Mouse (Mus musculus) gastrocnemius, postnatal 25 days (tissue): ENCODE data around the gene Spata31d1a. TPM values are rescaled to one million over a fixed set of nuclear protein-coding genes. Genes with fewer than 3 reads are reported as not detected.

Source experiments
- DNase-seq: peaks from one replicate; pipeline ENCODE4 v3.0.0; 2022
- total RNA-seq, 2 experiments: library from RNA; stranded (reverse); gene quantifications; 1 replicate in 1 of 2; 2 replicates in 1 of 2; pipeline ENCODE4 v1.2.3; 2021

Spata31d1a gene
- total RNA-seq, 2 experiments from 2014 or later: not detected

DNA sequence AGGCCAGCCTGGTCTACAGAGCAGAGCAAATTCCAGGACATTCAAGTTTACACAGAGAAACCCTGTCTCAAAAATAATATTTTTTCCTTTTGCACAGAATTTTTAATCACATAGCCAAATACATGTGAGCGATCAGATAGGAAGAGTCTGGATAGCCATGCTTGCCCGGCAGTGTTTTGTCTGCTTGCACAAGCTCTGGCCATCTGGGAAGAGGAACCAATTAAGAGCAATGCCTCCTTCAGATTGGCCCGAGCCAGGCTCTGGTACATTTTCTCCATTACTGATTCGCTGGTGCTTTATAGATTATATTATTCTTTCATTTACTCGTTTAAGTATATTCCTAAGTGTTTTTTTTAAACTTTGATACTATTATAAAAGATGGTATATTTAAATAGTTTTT, 42.4 kb downstream of the Spata31d1a start:
- no peak for DNase-seq

DNA sequence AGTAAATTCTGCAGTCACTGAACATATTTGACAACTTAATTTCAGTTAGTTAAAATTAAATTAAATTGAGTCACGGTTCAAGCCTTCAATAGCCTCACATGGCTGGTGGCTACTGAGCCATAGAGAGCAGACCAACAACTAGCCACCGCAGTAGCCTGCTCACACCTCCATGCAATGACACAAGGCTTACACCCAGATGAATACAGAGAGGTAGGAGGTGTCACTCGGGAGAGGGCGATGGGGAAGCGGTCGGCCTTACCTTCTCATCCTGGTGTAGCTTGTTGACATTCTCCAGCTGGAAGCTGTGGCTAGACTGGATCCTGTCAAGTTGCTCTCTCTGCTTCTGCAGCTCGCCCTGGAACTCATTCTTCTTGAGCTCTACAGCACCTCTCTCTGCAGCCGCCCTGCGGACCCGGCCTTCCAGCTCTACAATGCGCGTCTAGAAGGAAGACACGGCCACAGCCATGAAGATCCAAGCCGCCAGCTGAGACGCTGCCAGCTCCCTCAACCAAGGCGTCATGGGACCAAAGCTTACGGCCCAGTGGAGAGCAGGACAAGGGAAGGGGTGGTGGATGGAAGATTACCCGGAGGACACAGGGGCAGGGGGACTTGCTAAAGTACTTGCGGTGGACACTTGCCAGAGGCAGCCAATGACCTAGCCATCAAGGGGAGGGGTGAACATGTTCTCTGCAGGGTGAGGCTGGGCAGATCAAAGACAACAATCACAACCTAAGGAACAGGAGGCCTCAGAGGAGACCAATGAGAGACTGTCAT, 46.0 kb downstream of the Spata31d1a start:
- no peak for DNase-seq

DNA sequence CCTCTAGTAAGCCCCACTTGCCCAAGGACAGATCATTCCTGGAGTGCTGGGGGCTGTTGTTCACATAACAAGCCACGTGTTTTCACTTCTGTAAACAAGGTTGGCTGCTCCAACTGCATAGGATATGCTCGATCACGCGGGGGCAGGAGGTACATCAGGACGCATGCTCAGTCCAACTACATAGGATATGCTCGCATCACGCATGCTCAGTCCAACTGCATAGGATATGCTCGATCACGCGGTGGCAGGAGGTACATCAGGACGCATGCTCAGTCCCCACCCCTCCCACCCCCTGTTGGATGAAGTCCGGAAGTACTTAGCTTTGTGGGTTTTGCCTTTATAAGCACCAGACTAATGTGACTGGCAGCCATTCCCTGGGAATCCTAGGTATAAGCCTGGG, 48.2 kb downstream of the Spata31d1a start:
- no peak for DNase-seq

DNA sequence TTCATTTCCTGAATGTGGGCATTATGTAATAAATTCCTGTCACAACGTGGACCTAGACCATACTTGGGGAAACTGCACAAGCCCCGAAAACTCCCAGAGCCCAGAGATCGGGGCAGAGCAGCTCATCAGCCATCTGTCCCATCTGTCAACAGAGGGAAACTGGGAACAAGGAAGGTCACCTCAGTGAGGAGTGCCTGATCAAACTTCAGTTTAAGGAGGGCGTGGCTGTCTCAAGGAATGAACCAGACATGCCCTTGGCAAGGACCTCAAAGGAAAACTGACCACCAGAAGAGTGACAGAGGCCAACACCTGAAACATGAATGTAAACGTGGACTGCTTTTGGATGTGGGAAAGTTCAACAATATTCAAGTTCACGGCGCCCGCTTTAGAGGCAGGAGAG, 48.7 kb downstream of the Spata31d1a start:
- DNase-seq: no peak

DNA sequence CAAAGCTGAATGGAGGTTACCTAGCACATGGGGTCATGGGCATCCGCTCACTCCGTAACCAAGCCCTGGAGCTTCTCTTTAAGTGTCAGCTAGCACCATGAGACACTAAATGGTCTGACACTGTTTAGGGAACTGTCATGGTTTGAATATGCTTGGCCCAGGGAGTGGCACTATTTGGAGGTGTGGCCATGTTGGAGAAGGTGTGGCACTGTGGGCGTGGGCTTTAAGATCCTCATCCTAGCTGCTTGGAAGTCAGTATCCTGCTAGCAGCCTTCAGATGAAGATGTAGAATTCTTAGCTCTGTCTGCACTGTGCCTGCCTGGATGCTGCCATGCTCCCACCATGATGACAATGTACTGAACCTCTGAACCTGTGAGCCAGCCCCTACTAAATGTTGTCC, 49.8 kb downstream of the Spata31d1a start:
- DNase-seq: no peak

DNA sequence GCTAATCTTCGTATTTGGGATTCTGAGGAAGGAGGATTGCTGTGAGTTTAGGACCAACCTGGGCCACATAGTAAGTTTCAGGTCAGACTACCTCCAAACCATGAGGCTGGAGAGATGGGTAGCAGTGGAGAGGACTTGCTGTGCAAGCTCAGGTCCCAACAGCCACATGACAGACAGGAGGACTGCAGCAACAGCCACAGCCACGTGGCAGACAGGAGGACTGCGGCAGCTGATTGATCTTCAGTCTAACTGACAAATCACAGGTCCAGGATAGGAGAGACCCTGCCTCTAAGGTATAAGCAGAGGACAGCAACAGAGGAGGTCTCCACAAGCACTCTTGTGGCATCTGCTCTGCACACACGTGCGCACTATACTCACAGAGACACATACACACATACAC, 52.3 kb downstream of the Spata31d1a start:
- DNase-seq: no peak

DNA sequence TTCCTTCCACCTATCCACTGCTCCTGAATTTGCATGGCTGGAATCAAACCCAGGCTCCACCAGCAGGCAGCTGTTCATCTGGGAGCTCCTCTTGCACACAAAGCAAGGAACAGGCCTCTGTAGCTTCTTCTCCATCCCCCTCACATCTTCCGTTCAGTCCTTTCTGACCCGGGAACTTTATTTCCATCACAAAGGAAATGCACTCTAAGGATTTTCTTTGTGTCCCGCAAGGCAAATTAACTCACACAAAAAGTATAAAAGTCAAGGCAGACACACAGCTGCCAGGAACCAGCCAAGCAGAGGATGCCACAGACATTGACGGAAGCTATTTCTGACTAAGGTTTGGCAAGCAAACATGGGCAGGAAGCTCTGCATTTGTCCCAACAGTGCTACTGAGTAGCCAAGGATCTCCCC, 53.1 kb downstream of the Spata31d1a start:
- DNase-seq: no peak

DNA sequence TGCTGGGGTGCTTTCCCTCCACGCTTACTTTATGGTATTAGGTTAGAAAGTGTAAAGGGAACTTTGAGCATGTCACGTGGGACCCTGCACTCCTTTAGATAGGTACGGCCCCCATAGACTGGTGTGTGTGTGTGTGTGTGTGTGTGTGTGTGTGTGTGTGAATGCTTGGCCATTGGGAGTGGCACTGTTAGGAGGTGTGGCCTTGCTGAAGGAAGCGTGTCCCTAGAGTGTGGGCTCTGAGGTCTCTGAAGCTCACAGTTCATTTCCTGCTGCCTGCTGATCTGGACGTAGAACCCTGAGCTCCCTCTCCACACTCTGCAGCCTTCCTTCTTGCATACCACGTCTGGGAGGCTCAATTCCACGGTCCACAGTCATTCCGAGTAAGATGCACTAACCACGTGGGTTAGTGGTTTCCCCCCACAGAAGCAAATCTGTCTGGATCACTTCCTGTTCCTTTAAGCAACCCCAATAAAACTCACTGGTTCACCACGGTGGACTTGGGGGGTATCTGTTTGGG, 53.8 kb downstream of the Spata31d1a start:
- no peak for DNase-seq

DNA sequence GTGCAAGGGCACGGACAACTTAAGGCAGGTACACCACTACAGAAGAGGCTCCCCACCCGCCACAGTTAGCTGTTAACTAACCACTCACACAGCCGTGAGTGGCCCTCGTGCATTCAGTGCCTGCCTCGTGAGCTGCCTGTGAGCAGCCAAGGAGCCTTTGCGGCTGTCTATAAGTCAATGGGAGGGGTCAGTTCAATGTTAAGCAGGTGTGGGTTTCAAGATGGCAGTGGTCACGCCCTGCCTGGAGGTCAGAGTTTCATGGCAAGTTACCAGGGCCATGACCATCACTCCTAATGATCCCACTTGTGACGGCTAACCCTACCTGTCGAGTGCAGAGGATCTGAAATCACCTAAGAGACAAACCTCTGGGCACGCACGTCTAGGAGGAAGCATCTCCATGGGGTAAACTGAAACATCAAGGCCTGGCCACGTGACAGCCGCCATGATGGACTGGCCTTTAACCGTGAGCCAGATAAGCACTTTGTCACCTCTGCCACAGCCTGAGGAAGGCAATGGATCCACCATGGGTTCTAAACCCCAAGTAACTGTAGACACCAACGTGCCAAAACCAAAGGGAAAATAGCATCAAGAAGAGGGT, 54.3 kb downstream of the Spata31d1a start:
- DNase-seq: no peak

DNA sequence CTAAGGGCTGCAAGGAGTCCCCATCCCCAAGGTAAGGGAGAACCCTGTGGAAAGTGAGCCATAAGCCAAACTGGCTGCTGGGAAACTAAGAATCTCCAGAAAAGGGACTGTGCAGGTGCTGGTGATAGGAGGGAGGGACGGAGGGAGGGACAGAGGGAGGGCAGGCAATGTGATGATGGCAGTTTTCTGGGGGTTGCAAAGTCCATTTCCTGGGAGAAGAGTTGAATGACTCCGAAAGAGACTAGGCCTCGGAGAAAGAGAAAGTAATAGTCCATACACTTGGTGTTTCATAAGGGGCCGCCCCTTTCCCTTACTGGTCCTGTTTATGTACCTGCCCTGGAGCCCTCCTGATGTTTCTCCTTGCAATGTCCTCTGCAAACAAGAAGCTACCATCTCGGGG, 55.7 kb downstream of the Spata31d1a start:
- no peak for DNase-seq

DNA sequence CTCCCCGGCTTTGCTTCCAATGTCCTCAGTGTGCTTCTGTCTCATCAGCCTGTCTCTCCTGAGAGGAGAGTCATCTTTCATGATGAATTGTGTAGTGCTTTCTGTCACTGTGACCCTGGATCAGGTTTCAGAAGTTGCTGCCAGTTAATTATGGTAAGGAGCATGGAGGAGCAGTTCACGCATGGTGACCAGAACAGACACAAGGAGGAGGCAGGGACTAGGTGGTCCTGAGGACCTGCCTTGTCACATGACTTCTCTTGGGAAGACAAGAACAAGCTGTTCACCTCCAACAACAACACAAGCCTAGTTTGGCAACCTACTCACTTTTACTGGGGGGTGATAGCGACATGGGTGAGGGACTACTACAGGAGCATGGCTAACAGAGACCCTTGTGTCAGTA, 57.0 kb downstream of the Spata31d1a start:
- no peak for DNase-seq

DNA sequence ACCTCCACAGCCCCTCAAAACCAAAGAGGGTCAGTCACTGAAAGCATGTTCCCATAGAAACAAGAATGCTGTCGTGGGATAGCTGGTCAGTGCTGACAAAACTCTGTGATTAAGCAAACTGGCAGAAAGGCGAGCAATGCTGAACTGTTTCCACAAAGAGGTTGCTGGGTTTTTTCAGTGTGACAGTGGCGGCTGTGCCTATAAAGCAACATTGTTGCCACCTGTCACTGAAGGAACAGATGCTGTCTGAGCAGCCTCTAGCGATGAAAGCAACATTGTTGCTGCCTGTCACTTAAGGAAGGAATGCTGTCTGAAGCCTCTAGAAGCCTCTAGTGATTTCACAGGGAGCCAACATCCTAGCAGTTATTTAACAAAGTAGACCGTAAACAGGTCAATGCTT, 57.5 kb downstream of the Spata31d1a start:
- DNase-seq: no peak

Other genes with a start within 250 kb of the Spata31d1a start
- 10 to 100 TPM; 50.6 to 53.5 TPM for gene Agtpbp1, start 125.1 kb downstream of the Spata31d1a start, total RNA-seq
- 10 to 100 TPM; 26.6 to 37.5 TPM for gene Naa35, start 125.1 kb downstream of the Spata31d1a start, total RNA-seq
- 1 to 10 TPM; 5.0 to 6.5 TPM for gene Golm1, start 34.5 kb downstream of the Spata31d1a start, total RNA-seq
- not detected for gene 4921517D22Rik, start 16.2 kb downstream of the Spata31d1a start, total RNA-seq
- gene Spata31d1b, start 2.0 kb upstream of the Spata31d1a start, total RNA-seq: not detected
- not detected for gene Spata31d1d, start 21.4 kb upstream of the Spata31d1a start, total RNA-seq
- gene 1700014D04Rik, start 36.4 kb upstream of the Spata31d1a start, total RNA-seq: under 1 TPM in 1 of 2 experiments, not detected in 1; 0.26 TPM
- 100 to 1,000 TPM; 171 to 180 TPM for gene Isca1, start 59.5 kb upstream of the Spata31d1a start, total RNA-seq
- gene Gm49354, start 71.9 kb upstream of the Spata31d1a start, total RNA-seq: not detected
- 10 to 100 TPM; 38.7 to 40.8 TPM for gene Tut7, start 112.8 kb upstream of the Spata31d1a start, total RNA-seq